Mouse (Mus musculus): ENCODE measurements around the gene Kl. TPM values are rescaled to one million over a fixed set of nuclear protein-coding genes. Genes with fewer than 3 reads are reported as not detected.

The Kl gene
- total RNA-seq (2021), result 1 to 10 TPM; 3.2 to 5.6 TPM

DNA sequence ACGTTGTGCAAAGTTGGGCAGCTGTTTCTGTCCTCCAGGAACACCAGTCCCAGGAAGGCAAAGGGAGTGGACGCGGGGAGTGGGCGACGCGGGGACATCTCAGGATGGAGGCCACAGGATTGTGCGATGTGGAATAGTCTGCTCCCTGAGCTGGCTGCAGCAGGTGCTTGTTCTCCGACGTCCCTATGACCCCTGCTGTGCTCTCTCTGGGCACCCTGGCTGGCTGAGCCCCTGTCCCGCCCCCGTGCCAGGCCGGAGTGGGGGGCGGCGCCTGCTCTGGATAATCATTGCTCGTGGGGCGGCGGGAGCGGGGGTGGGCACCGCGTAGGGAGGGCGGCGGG, at the start of gene Kl:
Kl (plus strand) TSS at position 280 of the 341 bp plus-strand sequence.
- no peak for DNase-seq (ENCODE audit: low spot score in 2 of 2)
- intact Hi-C loops (cut with DNase I), result loop anchor here (5.0 kb wide), 1 partner anchor 135 kb away; no protein-coding TSS in a partner anchor

DNA sequence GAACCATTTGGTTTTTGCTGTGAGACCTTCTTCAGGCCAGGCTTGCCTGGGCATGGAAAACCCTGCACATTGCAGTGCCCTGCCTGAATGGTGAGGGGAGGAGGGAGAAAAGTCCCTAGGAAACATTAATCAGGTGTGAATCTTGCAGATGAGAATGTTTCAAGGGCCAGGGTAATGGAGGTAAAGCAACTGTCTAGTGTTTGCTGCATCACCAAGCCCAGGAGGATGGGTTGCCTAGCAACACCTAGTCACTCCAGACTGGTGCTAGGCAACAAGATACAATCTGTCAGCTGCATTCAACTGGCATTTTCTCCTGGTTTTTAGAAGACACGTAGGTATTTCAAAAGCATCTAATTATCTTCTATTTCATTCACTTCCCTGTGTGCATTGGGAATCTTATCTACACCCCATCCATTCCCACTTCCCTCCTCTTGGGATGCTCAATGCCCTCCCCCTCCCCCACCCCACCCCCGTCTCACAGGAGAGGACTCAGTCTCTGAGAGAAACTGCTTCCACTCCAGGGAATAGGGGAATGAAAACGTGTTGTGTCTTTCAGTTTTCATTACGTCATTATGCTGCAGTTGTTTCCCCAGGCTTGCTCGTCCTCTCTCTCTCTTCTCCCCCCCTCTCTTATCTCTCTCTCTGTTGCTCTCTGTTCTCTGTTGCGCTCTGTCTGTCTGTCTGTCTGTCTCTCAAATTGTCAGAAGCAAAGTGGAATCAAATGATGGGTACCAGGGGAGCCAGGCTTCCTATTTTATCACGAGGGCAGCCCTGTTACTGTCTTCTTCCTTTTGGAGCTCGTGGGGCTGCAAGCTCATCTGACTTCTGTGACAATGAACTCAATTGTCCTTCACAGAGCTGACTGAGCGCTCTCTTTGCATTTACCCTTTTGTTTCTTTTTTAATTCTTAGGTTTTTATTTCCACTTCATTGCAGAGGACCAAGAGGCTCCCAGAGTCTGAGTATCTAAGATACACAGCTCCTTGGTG, 46.1 kb upstream of the Kl start:
- intact Hi-C loops (cut with DNase I), result no loop called here
- peak; percentile 75 to 88 for DNase-seq (ENCODE audit: low spot score in 2 of 2)

DNA sequence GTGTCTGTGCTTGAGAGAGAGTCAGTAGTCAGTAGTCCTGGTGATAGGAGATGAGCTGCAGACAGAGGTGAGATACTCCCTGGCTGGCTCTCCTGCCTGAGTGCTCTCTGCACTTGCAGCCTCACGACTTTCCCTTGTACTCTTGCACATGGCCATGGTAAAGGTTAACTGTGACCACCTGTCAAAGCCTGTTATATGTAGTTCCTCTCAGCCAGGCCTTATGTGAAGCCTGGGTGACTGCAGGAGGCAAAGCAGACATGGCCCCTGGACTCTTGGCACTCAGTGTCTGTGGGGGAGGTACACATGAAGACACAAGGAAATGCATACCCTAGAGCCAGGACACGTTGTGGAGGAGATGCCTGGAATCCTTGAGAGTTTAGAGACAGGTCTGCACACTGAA, 40.3 kb upstream of the Kl start:
- intact Hi-C loops (cut with DNase I), result no loop called here
- no peak for DNase-seq (ENCODE audit: low spot score in 2 of 2)

DNA sequence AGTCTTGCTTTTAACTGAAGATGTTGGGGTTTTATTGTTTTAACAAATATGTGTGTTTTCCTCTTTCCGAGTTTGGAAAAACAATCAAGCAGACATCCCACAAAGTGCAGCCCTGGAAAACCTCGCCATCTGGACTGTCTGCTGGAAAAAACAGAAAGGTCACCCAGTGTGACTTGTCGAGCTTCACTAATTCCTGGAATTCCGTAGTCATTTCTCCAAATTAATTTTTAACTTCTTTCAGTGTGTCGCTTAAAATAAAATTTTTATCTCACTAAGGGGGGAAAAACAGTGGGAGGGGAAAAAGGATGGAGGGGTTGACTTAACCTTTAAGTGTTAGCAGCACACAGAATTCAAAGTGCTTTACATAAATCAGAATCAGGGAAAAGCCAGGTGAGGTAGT, 39.8 kb upstream of the Kl start:
- DNase-seq (ENCODE audit: low spot score in 2 of 2), result no peak
- intact Hi-C loops (cut with DNase I), result no loop called here

DNA sequence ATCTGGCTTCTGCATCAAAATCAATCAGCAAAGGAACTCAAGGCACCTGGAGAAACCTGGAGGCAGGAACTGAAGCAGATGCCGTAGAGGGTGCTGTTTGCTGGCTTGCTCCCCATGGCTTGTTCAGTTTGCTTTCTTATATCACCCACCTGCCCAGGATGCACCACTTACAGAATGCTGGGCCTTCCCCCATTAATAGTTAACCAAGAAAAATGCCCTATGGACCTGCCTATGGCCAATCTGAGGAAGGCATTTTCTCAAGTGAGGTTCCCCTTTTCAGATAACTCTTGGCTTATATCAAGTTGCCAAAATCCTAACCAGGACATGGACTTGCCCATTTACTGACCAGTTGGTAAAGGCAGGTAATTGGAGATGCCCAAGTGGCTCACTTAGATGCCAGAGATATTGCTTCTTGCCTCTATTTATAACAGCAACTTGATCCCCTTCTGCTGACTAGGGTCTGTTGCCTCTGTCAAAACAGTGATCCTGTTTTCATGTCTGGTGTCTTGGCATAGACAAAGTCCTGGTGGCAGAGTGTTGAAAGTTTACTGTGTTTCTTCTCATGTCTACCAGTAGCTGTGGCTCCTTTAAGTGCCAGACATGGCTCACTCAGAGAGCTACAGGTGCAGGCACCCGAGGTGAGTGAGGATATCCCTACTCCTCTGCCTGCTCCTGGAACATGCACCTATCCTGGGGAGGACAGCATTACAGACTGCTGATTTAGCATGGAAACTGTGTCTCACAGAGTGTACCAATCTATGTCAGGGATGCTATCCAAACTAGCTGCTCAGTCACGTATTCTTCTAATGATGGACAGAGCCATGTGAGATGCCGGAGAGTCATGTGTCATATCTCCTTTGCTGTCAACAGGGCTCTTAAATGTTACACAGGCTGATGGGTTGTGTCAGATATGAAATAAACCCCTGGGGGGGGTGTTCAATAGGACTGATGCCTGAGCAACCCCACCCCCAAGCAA, 37.0 kb upstream of the Kl start:
- DNase-seq (ENCODE audit: low spot score in 2 of 2), result no peak
- intact Hi-C loops (cut with DNase I), result no loop called here

DNA sequence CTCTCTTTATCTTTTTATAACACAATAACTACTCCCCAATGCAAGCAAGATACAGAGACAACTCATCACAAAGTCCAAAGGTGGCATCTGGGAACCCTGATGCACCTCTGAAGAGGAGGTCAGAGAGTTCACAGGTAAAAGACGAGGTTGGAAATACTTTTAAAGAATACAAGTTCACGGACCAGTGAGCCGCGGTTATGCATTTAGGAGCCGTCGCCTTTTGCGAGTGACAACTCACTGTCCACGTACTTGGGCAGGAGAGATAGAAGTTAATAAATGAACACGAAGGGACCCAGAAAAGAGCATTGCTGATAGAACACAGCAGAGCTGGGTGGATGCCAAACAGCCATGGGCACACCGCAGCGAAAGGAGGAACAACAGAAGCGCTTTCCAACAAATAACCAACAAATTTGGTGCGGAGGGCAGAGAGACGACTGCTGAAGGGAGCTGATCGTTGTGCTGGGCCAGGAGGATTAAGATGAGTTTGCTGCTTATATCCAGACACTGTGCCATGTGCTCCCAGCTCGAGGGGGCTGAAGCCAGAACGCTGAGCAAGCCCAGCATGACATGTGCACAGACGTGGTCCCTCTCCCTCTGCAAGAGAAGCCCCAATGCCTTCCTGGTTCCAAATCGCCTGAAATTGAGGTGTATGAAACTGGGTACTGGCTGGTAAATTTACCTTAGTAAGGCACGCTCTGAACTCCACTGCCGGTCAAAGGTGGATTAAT, 35.1 kb upstream of the Kl start:
- intact Hi-C loops (cut with DNase I), result no loop called here
- no peak for DNase-seq (ENCODE audit: low spot score in 2 of 2)

DNA sequence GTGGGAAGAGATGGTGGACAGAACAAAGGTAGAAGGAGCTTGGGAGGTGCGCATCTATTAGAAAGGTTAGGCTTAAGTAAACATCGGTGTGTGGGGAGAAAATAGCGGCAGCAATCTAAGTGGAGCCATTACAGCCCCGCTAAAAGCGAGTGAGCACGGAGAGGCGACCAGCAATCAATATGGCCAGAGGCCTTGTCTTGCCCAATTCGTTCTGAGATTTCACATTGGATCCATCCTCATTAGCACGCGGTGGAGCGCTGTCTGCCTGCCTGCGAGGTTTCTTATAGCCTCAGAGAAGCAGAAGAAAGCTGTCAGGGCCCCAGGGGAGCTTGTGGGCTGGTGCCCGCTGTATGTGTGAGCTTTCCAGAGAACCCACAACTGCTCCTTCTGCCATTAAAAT, 33.8 kb upstream of the Kl start:
- DNase-seq (ENCODE audit: low spot score in 2 of 2), result no peak
- intact Hi-C loops (cut with DNase I), result no loop called here

DNA sequence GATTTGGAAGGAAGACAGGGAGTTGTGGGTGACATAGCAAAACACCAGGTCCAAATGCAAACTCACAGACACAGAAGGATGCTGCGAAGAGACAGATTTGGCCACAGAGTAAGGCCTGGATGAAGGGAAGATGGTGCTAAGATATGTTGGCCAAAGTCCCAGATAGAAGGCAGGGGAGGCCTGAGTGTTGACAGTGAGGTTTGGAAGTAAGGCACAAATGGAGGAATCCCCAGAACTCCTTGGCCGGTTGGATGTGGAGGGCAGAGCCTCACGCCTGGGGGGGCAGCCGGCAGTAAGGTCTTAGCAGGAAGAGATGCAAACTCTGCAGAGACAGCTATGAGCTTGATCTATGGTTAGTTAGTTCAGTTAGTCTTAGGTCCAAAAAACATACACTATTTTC, 33.1 kb upstream of the Kl start:
- intact Hi-C loops (cut with DNase I), result no loop called here

DNA sequence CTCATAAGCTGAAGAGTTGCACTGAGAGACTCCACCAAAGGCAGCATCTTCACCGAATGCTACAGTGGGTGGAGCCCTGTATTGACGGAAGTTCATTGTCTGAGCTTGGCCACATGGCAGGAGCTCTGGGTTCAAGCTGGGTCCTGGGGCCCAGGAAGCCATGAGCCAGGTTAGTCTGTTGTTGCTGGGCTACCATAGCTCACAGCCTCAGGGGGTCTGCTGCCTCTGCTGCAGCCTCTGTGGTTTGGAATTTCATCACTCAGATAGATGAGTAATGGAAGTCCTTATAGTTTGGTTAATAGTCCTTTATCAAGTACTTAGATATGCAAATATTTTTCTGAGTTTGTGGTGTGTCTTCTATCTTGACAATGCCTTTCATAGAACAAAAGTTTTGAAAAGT, 32.4 kb upstream of the Kl start:
- intact Hi-C loops (cut with DNase I), result no loop called here

More for the DNA sequence above, 33.1 kb upstream of the Kl start:
- no peak for DNase-seq (ENCODE audit: low spot score in 2 of 2)

DNA sequence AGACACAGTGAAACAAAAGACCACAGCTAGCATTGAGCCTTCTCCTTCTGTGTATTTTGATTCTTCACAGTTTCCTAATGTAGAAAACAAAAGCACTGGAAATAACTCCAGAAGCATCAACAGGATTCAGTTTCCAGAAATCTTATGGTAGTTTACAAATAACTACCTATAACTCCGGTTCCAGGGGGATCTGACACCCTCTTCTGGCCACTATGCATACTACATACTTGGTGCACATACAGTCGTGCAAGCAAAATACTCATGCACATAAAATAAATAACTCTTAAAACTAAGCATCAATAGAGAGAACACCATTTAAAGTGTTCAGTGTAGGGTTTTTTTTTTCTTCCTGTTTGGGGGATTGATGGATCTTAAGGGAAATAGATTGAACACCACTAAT, 23.0 kb upstream of the Kl start:
- intact Hi-C loops (cut with DNase I), result no loop called here
- DNase-seq (ENCODE audit: low spot score in 2 of 2), result no peak

More for the DNA sequence above, 32.4 kb upstream of the Kl start:
- no peak for DNase-seq (ENCODE audit: low spot score in 2 of 2)

DNA sequence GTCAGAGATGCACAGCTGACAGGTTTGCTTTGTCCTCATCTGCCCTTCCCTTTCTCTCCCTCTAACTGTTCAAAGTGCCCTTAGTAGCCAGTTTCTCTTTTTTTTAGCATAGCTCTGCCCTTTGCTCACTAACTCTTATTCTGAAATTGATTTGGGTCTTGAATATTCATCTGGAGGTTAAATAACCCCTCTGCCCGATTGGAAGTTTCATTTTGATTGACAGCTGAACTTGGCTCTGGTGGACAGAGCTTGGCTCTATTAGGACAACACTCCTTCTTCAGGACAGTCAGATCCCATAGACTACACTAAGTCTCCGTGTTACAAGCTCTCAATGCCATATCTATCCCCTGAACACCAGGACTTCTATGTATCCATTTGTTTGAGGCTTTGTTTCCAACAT, 19.8 kb upstream of the Kl start:
- DNase-seq (ENCODE audit: low spot score in 2 of 2), result no peak
- intact Hi-C loops (cut with DNase I), result no loop called here

DNA sequence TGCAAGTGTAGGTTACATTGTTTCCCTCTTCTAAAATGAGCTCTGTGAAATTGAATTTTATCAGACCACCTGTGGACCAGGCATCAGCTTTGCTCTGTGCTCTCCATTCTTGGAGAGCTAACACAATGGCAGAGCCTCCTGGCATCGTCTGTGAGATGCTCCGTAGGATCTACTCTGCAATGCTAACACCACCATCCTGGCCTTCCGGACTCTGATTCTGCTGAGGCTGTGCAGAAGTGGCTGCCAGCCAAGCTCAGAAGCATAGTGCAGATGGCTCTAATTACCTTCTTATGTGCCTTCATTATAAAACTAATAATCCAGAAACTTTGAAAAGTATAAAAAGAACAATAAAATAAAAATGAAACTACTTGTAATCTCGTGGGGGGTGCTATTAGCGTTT, 16.2 kb upstream of the Kl start:
- intact Hi-C loops (cut with DNase I), result no loop called here
- no peak for DNase-seq (ENCODE audit: low spot score in 2 of 2)

DNA sequence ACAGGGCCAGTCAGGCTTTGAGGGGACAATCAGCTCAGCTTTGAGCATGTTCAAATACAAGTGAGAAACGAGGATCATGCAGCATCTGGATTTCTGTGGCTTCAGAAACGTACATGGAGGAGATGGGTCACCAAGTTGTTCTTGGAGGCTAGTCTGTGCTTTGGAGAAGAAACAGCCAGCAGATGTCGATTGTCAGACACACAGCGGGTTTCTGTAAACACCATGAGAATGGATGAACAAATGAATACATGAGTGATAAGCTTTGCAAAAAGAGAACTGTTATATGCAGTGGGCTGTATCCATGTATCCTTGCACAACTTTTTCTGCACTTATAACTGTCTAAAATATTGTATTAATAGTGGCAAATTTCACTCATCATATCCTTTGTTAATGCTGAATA, 15.6 kb upstream of the Kl start:
- intact Hi-C loops (cut with DNase I), result no loop called here
- DNase-seq (ENCODE audit: low spot score in 2 of 2), result no peak

DNA sequence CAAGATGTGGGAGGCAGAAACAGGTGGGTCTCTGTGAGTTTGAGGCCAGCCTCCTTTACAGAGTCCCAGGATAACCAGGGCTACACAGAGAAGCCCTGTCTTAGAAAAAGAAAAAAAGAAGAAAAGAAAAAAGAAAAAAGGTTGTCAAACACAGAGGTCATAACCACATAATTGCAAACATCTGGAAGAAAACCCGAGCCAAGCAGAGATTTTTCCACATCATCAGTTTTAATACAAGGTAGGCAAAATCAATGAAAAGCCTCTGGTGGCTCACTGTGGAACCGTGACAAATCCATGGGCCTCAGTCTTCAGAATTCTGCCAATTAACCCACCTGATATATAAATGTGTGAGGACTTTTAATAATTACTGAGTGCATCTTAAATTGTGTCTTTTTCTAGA, 14.9 kb upstream of the Kl start:
- DNase-seq (ENCODE audit: low spot score in 2 of 2), result no peak
- intact Hi-C loops (cut with DNase I), result no loop called here

DNA sequence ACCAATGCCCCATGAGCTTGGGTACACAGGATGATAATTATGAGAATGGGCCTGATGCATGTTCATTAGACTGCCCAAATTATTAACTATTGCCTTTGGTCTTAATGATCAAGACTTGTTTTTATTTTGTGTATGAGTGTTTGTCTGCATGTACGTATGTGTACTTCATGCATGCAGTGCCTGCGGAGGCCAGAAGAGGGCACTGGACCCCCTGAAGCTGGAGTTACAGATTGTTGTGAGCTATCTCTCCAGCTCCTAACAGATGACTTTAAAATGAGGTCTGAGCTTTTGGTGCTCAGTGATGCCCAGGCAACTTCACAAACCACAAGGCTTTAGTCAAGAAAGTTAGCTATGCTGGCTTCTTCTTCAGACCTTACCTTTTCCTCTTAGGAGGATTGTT, 6.8 kb upstream of the Kl start:
- no peak for DNase-seq (ENCODE audit: low spot score in 2 of 2)
- intact Hi-C loops (cut with DNase I), result no loop called here

DNA sequence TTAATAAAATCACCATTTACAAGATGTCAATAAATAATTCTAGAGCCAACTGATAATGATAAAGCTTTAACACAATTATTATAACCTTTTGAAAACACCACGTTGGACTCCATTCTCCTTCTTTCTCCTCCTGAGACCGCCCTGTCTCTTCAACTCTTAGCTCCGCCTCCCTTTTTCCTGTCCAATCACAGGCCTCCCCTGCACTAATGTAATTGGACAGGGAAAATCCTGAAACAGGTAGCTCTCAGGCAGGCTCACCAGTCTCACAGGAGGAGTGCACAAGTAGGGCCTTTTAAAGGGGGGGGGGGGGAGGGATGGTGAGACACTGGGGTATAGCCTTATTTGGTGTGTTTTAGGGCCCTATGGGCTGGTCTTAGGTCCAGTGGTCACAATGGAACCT, 3.3 kb upstream of the Kl start:
- intact Hi-C loops (cut with DNase I), result no loop called here
- DNase-seq (ENCODE audit: low spot score in 2 of 2), result no peak

DNA sequence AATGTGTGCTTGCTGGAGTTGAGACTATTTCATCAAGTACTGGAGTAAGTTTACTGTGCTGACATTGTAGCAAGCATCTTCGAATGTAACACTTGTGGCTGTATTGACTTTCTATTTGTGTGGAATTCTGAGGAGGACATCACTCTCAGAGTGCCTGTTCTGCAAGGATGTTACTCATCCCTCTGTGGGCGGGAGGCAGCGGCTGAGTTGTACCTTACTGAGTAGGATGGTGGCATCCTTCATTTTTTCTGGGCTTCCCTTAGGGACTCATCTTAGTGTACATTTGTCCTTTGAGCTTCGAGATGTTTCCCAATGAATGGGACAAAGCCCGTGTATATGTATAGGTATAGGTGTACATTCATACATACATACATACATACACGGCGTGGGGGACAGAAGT, 1.1 kb upstream of the Kl start:
- peak; percentile 45 to 86 for DNase-seq (ENCODE audit: low spot score in 2 of 2)
- intact Hi-C loops (cut with DNase I), result loop anchor here (5.0 kb wide), 1 partner anchor 134 kb away; no protein-coding TSS in a partner anchor

DNA sequence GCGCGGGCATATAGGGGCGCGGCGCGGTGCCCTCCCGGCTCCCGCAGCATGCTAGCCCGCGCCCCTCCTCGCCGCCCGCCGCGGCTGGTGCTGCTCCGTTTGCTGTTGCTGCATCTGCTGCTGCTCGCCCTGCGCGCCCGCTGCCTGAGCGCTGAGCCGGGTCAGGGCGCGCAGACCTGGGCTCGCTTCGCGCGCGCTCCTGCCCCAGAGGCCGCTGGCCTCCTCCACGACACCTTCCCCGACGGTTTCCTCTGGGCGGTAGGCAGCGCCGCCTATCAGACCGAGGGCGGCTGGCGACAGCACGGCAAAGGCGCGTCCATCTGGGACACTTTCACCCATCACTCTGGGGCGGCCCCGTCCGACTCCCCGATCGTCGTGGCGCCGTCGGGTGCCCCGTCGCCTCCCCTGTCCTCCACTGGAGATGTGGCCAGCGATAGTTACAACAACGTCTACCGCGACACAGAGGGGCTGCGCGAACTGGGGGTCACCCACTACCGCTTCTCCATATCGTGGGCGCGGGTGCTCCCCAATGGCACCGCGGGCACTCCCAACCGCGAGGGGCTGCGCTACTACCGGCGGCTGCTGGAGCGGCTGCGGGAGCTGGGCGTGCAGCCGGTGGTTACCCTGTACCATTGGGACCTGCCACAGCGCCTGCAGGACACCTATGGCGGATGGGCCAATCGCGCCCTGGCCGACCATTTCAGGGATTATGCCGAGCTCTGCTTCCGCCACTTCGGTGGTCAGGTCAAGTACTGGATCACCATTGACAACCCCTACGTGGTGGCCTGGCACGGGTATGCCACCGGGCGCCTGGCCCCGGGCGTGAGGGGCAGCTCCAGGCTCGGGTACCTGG, 488 bp downstream of the Kl start:
- no peak for DNase-seq (ENCODE audit: low spot score in 2 of 2)
- intact Hi-C loops (cut with DNase I), result loop anchor here (5.0 kb wide), 1 partner anchor 136 kb away; no protein-coding TSS in a partner anchor

DNA sequence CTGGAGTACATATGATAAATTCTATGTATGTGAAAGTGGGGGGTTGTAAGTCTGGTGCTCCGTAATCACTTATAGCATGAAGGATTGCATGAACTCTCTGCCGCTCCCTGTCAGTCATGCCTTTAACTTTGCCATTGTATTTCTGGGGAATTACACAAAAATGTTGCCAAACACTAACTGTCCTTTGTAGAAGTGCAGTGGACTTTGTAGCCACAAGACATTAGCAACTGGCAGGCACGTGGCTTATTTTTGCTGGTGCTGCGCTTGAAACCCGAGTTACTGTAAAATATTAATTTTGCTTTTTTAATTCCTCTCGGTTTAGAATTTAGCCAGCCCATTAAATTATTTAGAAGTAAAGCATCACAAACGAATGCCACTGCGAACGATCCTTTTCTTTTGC, 2.4 kb downstream of the Kl start:
- intact Hi-C loops (cut with DNase I), result loop anchor here (5.0 kb wide), 1 partner anchor 137 kb away; no protein-coding TSS in a partner anchor
- no peak for DNase-seq (ENCODE audit: low spot score in 2 of 2)

All from left cerebral cortex, postnatal 25 days (tissue).